Mouse (Mus musculus): ENCODE results near the gene Olfr642.

Olfr642 gene

DNA sequence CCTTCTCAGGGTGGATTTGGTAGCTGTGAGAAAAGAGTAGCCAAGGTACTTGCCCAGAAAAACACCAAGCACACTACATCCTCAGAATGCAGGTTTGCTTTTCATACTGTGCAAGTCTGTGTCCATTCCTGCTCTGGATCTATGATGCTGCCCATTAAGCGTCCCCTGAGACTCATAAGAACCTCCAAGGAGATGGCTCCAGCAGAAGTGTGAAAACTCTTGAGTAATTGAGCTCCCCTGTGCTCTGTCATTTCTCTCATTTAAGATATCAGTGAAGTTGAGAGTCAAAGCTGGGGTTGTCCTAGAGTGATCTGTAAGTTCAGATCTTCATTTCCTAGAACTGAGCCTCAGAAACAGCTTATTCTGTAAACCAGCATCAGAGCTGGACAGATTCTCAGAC is at the start of gene Olfr642:
Gene Olfr642, minus strand, starts transcription at position 101 of the 400 bp plus-strand sequence.
- DNase-seq (ENCODE audit: low read depth, low spot score) = no peak

DNA sequence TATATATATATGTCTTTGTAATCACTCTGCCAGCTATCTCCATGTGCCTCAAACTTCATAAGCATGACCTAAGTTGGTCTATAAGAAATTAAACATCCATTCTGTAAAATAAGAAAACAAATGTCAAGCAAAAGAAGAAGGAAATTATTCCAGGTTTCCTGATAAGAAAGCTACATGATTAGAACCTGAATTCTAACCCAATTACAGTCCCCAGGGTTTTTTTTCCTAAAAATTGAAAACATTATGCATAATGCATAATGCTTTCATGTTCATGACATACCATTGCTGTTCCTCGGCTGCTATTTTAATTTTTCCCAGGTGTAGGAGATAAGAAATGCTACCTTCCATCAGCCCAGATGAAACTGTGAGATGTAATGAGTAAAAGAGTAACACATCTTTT is 32.9 kb upstream of the Olfr642 start, which contains the start of gene Olfr645:
Gene Olfr645, minus strand, starts transcription at position 101 of the 400 bp plus-strand sequence.
- no peak for DNase-seq (ENCODE audit: low read depth, low spot score)

DNA sequence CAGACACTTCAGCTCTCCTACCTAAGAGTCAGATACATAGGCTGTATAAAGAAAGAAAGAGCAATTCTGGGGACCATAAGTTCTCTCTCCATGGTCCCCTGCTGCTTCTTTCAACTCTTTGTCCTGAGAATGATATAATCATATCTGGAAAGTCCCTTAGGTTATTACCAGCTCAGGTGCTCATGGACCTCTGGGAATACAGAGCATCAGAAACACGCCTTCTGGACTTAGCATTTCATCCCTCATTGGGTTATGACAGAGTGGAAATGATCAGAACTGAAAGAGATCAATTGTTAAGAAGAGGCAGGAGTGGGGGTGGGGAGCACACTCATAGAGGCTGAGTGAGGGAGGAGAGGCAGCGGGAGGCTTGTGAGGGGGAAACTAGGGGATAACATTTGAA is 19.3 kb upstream of the Olfr642 start, which contains the start of gene Olfr644:
Gene Olfr644, minus strand, starts transcription at position 101 of the 400 bp plus-strand sequence.
- DNase-seq (ENCODE audit: low read depth, low spot score) = no peak

DNA sequence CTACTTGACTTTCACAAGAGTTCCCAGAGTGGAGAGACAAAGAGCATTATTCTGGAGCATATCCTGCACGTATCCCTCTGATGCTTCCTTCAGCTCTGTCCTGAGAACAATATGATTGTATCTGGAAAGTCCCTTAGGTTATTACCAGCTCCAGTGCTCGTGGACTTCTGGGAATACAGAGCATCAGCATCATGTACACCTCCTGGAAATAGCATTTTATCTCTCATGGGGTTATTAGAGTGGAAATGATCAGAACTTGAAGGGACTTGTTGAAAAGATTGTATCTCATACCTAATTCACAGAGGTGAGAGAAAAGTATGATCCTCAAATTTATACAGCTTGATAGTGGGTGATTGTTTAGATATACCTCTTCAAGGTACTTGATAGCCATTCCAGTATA is 8.9 kb upstream of the Olfr642 start, which contains the start of gene 4930516K23Rik:
Gene 4930516K23Rik, minus strand, starts transcription at position 101 of the 400 bp plus-strand sequence.
- DNase-seq (ENCODE audit: low read depth, low spot score) = no peak

DNA sequence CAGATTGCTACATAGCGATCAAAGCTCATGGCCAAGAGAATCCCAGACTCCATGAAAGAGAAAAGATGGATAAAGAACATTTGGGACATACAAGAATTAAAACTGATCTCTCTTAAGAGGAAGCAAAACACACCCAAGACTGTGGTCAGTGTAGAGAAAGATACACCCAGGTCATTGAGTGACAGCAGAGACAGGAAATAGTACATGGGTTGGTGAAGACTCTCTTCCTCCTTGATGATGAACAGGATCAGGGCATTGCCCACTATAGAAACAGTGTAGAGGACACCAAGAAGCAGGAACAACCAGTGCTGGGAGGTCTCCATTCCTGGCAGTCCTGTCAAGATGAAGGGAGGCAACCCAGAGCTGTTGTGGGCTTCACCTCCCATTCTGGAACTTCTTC is 6.7 kb upstream of the Olfr642 start:
- no peak for DNase-seq (ENCODE audit: low read depth, low spot score)

DNA sequence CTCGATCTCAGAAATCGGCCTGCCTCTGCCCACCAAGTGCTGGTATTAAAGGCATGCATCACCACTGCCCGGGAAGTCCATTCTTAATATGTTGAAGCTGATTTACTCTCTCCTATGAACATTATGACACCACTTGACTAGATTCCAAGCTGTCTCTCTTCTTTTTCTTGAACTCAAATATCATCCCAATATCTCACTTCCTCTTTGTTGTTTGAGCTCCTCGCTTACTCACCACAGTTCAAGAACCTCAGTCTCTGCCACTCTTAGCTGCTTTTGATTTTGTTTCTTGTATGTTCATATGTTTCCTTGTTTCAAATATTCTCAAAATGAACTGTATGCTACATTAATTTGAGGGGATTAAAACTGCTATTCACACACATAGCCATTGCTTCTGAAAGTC is 1.7 kb downstream of the Olfr642 start:
- DNase-seq (ENCODE audit: low read depth, low spot score) = no peak

DNA sequence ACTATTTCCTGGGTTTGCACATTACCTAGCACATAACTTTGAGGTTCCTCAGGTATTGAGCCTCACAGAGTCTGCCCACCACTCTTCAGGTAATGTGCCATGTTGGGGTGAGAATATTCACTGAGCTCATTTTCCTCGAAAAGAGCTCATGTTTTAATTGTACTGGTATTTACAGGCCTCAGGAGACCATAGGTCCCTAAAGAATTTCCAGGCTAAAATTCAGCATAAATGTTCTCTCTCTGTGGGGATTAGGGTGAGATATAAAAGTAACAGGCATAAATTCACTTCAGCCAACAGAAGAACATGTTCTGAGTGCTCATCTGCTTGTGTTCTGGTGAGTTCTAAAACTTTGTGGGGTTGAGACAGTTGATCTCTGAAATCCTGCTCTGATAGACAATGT is 17.3 kb downstream of the Olfr642 start, which contains the start of gene Olfr641:
Gene Olfr641, plus strand, starts transcription at position 301 of the 400 bp plus-strand sequence.
- no peak for DNase-seq (ENCODE audit: low read depth, low spot score)

DNA sequence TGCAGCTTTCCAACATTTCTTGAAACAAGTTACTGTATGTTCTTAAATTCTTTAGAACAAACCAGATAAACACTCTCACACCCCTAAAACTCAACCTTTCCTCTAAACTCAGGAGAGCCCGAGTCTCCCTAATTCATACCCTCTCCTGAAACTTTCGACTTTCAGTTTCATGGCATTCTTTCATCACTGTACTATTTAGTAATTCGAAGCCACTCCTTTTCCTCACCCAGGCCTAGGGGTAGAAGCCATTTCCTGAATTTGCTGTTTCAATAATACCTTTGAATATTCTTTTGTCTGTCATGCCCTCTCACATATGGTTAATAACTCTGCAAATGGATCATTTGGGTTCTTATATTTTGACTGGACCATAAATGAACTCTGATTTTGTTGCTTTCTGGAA is 25.5 kb downstream of the Olfr642 start:
- DNase-seq (ENCODE audit: low read depth, low spot score) = no peak

DNA sequence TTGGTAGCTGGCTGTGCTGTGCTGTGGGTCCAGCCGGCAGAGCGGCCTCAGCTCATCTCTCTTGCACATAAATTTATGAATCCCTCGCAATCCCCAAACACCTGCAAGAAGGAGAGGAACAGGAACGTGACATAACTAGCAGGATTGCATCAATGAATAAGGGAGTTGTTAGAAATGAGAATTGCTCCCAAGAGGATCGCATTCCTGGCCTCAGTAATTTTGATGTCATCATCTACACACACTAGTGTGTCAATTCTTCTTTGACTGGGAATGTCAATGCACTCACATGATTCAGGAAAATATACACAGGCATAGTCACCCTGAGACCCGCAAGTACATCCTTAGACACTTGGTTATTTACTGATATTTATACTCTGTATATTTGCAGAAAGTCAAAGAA is 27.0 kb downstream of the Olfr642 start, which contains the start of gene Olfr640:
Gene Olfr640, minus strand, starts transcription at position 101 of the 400 bp plus-strand sequence.
- DNase-seq (ENCODE audit: low read depth, low spot score) = no peak

DNA sequence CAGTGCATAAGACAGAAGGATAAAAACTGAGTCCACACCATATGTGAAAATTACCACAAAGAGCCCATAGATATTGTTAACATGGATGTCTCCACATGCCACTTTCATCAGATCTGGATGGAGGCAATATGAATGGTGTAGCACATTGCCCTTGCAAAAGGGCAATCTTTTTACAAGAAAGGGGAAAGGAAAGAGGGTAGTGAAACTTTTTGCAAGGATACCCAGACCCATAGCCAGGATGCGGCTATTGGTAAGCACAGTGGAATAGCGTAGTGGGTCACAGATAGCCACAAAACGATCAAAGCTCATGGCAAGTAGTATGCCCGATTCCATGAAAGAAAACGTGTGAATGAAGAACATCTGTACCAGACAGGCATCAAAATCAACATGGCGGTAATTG is 30.8 kb downstream of the Olfr642 start:
- DNase-seq (ENCODE audit: low read depth, low spot score) = no peak

DNA sequence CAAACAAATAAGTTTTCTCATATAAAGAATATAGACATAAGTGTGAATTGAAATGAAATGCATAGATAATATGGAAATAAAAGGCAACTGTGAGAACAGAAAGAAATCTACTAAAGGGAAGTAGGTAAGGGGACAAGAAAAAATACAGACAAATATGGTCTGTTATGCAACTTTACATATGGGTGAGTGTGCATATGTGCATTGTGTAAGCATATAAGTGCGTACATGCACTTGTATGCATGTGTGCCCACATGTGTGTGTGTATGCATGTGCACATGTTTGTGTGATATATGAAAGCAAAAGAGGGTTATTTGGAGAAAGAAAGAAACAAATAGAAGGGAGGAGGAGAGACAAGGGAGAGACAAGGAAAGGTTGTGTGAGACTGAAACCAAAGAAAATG is 33.5 kb downstream of the Olfr642 start:
- DNase-seq (ENCODE audit: low read depth, low spot score) = no peak

DNA sequence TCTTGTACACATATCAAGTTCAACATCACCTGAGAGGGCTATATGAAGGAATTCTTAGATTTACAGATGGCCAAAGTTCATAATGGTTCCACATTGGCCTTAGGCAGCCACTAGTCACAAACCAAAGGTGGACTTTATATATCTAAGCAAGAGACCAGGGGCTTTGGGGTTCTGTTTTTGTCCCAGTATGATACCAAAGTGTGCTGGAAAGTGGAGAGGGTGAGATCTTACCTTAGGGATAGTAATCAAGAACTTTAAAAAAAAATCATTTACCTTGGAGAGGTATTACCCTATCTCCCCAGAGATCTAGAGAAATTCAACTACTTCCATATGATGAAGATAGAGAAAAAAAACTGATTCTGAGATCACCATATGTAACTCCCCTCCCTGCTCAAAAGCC is 35.3 kb downstream of the Olfr642 start, which contains the start of gene Olfr639:
Gene Olfr639, minus strand, starts transcription at position 101 of the 400 bp plus-strand sequence.
- no peak for DNase-seq (ENCODE audit: low read depth, low spot score)

DNA sequence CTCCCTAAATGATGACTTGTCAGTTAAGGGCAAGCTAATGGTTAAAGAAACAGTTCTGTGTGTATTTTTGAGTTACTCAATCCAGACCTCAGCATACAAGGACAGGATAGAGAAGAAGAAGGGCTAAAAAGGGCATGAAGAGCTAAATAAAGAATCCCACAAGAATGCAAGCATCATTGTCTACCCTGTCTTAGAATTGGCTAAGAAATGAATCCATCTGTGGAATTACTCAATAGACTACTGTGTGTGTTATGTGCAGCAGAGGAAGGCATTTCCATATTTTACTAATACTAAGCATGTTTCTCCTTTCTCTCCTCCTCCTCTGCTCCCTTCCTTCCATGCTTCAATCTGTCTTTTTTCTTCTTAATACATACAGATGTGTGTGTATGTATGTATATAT is 53.3 kb downstream of the Olfr642 start:
- DNase-seq (ENCODE audit: low read depth, low spot score) = no peak

DNA sequence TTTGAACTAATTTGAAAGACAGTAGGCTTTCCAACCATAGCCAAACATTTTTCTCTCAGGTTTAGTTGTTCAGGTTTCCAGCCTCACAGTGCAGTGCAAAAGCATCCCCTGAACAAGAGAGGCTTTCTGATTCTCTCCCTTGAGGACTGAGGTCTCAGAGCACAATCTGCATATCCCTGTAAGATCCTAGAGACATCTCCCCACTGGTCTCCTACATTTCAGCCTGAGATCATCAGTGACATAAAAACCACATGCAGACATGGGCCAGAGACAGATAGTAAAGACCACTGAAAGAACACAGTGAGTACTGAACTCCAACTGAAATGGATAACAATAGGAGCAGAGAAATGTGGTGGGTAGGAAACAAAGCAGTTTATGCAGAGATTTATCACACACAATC is 54.0 kb downstream of the Olfr642 start, which contains the start of gene Olfr638:
Gene Olfr638, plus strand, starts transcription at position 301 of the 400 bp plus-strand sequence.
- no peak for DNase-seq (ENCODE audit: low read depth, low spot score)

All from 3T3-L1 (cell line).